Mouse (Mus musculus) ES-E14 (cell line): ENCODE results near the gene Slc16a9. TPM values are rescaled to one million over a fixed set of nuclear protein-coding genes. Genes with fewer than 3 reads are reported as not detected.

Experiments
- DNase-seq: peaks from one replicate; pipeline ENCODE4 v3.0.0-alpha.2; 2013; ENCODE audit warnings: low read depth, low spot score
- H3K27ac ChIP-seq: 2 replicates; pipeline ENCODE4 v1.5.1; 2012; ENCODE audit warnings: low read depth, mild to moderate bottlenecking, low read length, moderate library complexity, mixed read lengths; ENCODE audit not compliant: poor library complexity, insufficient read depth, severe bottlenecking
- H3K36me3 ChIP-seq: 2 replicates; pipeline ENCODE4 v1.6.1; 2012; ENCODE audit warnings: mild to moderate bottlenecking, low read length, moderate library complexity, mixed read lengths; ENCODE audit not compliant: control insufficient read depth, poor library complexity, insufficient read depth, severe bottlenecking
- H3K4me1 ChIP-seq, 2 experiments: fragments of 150-350 bp in 1 of 2; sonication (generic) in 1 of 2; 2 replicates each; pipeline ENCODE4 v1.6.1; 2012; ENCODE audit warnings: low read length in 2 of 2, mild to moderate bottlenecking in 1 of 2, mixed read lengths in 1 of 2; ENCODE audit not compliant: control insufficient read depth in 2 of 2, insufficient read depth in 2 of 2, poor library complexity in 1 of 2
- H3K4me3 ChIP-seq, 2 experiments: fragments of 150-350 bp in 1 of 2; sonication (generic) in 1 of 2; 2 replicates each; pipeline ENCODE4 v1.5.1; 2012; ENCODE audit warnings: low read length in 2 of 2, low read depth in 1 of 2, mild to moderate bottlenecking in 1 of 2, mixed read lengths in 1 of 2; ENCODE audit not compliant: insufficient read depth in 1 of 2, poor library complexity in 1 of 2, severe bottlenecking in 1 of 2
- H3K9ac ChIP-seq: 2 replicates; pipeline ENCODE4 v1.6.1; 2012; ENCODE audit warnings: low read depth, mild to moderate bottlenecking, low read length, mixed read lengths; ENCODE audit not compliant: poor library complexity, insufficient read depth, severe bottlenecking
- H3K9me3 ChIP-seq: fragments of 150-350 bp; sonication (generic); 2 replicates; pipeline ENCODE4 v1.6.1; 2012; ENCODE audit warnings: low read depth, mild to moderate bottlenecking, low read length; ENCODE audit not compliant: control insufficient read depth, insufficient read depth
- CHD2 ChIP-seq: IDR thresholded peaks from 2 replicates; pipeline ENCODE4 v1.6.1; 2014; ENCODE audit warnings: mild to moderate bottlenecking, low read depth, low read length, inconsistent platforms
- HCFC1 ChIP-seq: IDR thresholded peaks from 2 replicates; pipeline ENCODE4 v1.6.1; 2012; ENCODE audit warnings: low read length, inconsistent platforms, borderline replicate concordance; ENCODE audit not compliant: insufficient read depth
- MAFK ChIP-seq: IDR thresholded peaks from 2 replicates; pipeline ENCODE4 v1.6.1; 2014; ENCODE audit warnings: mild to moderate bottlenecking, low read depth, low read length, inconsistent platforms; ENCODE audit not compliant: insufficient read depth
- ZC3H11A ChIP-seq: IDR thresholded peaks from 2 replicates; pipeline ENCODE4 v1.6.1; 2012; ENCODE audit warnings: low read depth, mild to moderate bottlenecking, inconsistent platforms, low read length, borderline replicate concordance
- ZNF384 ChIP-seq: IDR thresholded peaks from 2 replicates; pipeline ENCODE4 v1.6.1; 2012; ENCODE audit warnings: low read depth, low read length, inconsistent platforms
- in situ Hi-C, 2 experiments: fragments of 600-800 bp; cut with MboI; formaldehyde crosslinking; loops; one replicate each; pipeline ENCODE4 v1.15.1; 2025; ENCODE audit warnings: low sequenced_read_pairs in 2 of 2, inconsistent platforms in 1 of 2; ENCODE audit not compliant: unreplicated experiment in 2 of 2
- total RNA-seq: library from RNA; depleted of rRNA; stranded (reverse); fragments of 300-350 nt; gene quantifications from 2 replicates; pipeline ENCODE4 v1.2.3, GENCODE M21; 2012

Gene Slc16a9
- total RNA-seq, 1 experiment, result 1.3 TPM

DNA sequence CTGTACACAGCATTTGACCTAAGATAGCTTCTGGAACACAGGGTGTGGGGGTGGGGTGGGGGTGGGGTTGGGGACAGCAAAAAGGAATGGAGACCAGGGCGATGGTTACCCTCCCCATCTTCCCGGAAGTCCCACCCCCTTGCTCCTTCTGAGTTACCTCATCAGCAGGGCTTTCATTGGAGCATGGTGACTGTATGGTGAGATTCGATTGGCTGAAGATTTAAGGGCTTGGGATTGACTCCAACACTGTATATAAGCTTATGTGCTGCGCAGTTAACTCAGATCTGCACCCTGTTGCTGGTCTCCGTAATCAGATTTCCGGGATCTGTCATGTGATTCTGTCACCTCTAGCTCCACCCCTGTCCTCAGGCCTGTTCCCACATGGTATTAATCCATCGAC, 72.0 kb downstream of the Slc16a9 start:
- Histone ChIP-seq H3K4me1 (peaks cover 3 to 4% of the 10 kb centered on the region in 2 experiments; a peak in 2 of 4 replicates), H3K4me3 (peak overlapping the region in 1 of 2 experiments; percentile 34; a peak in 2 of 4 replicates), H3K27ac (no peak overlapping the region), H3K9me3 (no peaks in the 10 kb centered on the region), H3K36me3 (no peaks in the 10 kb centered on the region), H3K9ac (no peak overlapping the region)
- DNase-seq, result no peak
- TF ChIP-seq HCFC1 (no peak), ZC3H11A (no peak), MAFK (no peak), CHD2 (no peak), ZNF384 (no peak)
- in situ Hi-C loops, result loop anchor here in 1 of 2 experiments (25.0 kb wide), 1 partner anchor 245 kb away; no protein-coding TSS in a partner anchor

DNA sequence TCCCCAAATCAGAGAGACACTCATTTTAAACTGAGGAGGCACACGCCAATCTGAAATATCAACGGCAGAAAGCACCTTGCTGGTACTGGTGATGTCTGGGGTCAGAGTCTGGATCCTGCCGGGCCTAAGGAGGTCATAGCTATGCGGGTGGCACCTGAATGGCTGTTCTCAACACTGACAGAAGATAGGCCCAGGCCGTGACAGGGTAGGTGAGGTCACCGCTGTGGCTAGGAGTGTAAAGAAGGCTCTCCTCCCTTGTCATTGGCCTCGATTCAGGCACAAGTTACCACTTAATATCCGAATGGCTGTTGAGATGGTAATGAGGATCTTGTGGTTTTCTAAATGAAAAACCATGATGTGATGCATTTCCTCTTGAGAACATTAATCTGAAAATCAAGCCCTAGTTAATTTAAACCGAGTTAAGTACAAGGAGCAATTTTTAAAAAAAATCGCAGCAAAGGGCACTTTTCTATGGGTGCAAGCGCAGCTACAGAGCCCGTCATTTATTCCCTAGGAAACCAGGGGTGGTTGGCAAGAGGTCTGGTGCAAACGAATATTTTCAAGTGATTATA, 72.6 kb downstream of the Slc16a9 start:
- H3K9me3 ChIP-seq, result no peaks in the 10 kb centered on the region
- no peak overlapping the region for H3K9ac ChIP-seq
- TF ChIP-seq MAFK (no peak), CHD2 (no peak), ZNF384 (no peak), HCFC1 (no peak), ZC3H11A (no peak)
- peak overlapping the region in 1 of 2 experiments; percentile 34; a peak in 2 of 4 replicates for H3K4me3 ChIP-seq
- in situ Hi-C loops, result loop anchor here in 1 of 2 experiments (25.0 kb wide), 1 partner anchor 245 kb away; no protein-coding TSS in a partner anchor
- H3K36me3 ChIP-seq, result no peaks in the 10 kb centered on the region
- DNase-seq, result no peak
- H3K27ac ChIP-seq, result no peak overlapping the region
- peaks cover 3 to 4% of the 10 kb centered on the region in 2 experiments; a peak in 2 of 4 replicates for H3K4me1 ChIP-seq

DNA sequence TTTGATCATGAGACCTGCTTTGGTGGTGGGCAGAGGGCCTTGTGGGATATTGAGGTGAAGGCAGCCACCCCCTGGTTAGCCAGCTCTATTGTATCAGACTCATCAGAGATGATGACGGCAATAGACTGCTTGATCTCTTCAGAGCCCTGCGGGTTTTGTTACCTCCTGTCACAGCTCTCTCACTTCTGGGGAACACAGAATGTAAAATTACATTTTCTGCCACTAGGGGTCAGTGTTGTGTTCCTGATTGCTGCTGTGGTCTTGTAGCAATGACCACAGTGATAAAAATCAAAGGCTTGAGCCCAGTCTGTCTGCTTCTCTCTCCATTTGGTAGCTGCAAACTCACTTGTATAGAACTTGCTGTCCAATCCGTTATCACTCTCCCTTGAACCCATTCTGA, 73.7 kb downstream of the Slc16a9 start:
- DNase-seq, result peak; percentile 84
- Histone ChIP-seq H3K36me3 (no peaks in the 10 kb centered on the region), H3K9ac (no peak overlapping the region), H3K4me1 (peaks cover 3 to 4% of the 10 kb centered on the region in 2 experiments; a peak in 2 of 4 replicates), H3K27ac (no peak overlapping the region), H3K9me3 (no peaks in the 10 kb centered on the region), H3K4me3 (no peak overlapping the region)
- TF ChIP-seq MAFK (no peak), ZC3H11A (peak; percentile 92)
- in situ Hi-C loops, result loop anchor here in 1 of 2 experiments (25.0 kb wide), 1 partner anchor 244 kb away; no protein-coding TSS in a partner anchor

DNA sequence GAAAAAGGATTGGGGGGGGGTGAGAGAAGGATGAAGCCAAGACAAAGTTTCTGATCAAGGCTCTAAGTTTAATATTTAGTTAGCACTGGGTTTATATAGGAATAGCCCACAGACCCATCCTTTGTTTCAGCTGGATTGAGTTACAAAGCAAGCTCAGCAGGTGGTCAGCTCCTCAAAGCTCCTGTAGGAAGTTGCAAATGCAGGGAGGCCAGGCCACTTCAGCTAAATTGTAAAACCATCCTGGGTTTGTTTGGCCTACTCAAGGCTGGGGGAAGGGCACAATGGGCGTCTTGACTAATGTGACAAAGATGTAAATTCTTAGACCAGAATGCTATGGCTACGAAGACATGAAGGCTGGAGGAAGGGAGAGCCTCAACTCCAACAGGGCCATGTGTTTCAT, 80.6 kb downstream of the Slc16a9 start:
- peak; percentile 82 for DNase-seq

More for the DNA sequence above, 80.6 kb downstream of the Slc16a9 start:
- Histone ChIP-seq H3K4me3 (no peak overlapping the region), H3K9ac (no peak overlapping the region), H3K4me1 (peaks cover 4 to 5% of the 10 kb centered on the region in 2 experiments), H3K27ac (peak overlapping the region; percentile 24; the same call in 1 of the 2 replicates), H3K36me3 (no peaks in the 10 kb centered on the region), H3K9me3 (no peaks in the 10 kb centered on the region)
- TF ChIP-seq MAFK (no peak), ZC3H11A (no peak), ZNF384 (no peak), HCFC1 (no peak), CHD2 (no peak)
- in situ Hi-C loops, result no loop called here
